Mouse (Mus musculus): ENCODE results near the gene Vps72. TPM values are rescaled to one million over a fixed set of nuclear protein-coding genes. Genes with fewer than 3 reads are reported as not detected.

Gene Vps72
- 109 and 111 TPM in 2 replicates for polyA plus RNA-seq (2014; fragmentation: Nextera tagmentation; extraction: Ambion mirVana)

- H3K27me3 ChIP-seq (replicated peaks; ENCODE audit: control insufficient read depth, insufficient read depth, low read length) = no peaks in the 10 kb centered on the region
- H3K4me3 ChIP-seq (ENCODE audit: low read depth, low read length) = peak within 1 kb of the TSS; percentile 85
- peak within 1 kb of the TSS; percentile 88 for H3K9ac ChIP-seq (ENCODE audit: low read depth, low read length)
- peak within 1 kb of the TSS; percentile 97 for H3K27ac ChIP-seq (ENCODE audit: low read depth, low read length)
- peak; percentile 88 for DNase-seq (ENCODE audit: low spot score)
- under 1% methylated on average over 53 of the region's 54 CpGs for WGBS
- peaks cover 7% of the 10 kb centered on the region; the same call in 1 of the 2 replicates for H3K36me3 ChIP-seq (ENCODE audit: control insufficient read depth, insufficient read depth, low read length)
- ATAC-seq (replicated peaks; ENCODE audit: low FRiP score) = peak; percentile 75
- peak within 1 kb of the TSS; percentile 67 for H3K4me2 ChIP-seq
- H3K4me1 ChIP-seq (replicated peaks; ENCODE audit: control insufficient read depth, insufficient read depth, low read length) = peaks cover 8% of the 10 kb centered on the region
- no peaks in the 10 kb centered on the region for H3K9me3 ChIP-seq (ENCODE audit: control insufficient read depth, low read length)
Observed at GRCm38 (mm10) chr3:95110911-95111726, at the start of gene Vps72. Gene Vps72, plus strand, starts transcription at chr3:95111022.

GRCm38 (mm10) chr3:95063741-95064140 lies 47.1 kb upstream of the Vps72 start:
- 93% methylated on average over 4 of the region's 4 CpGs for WGBS
- H3K27me3 ChIP-seq (replicated peaks; ENCODE audit: control insufficient read depth, insufficient read depth, low read length) = no peaks in the 10 kb centered on the region
- H3K36me3 ChIP-seq (ENCODE audit: control insufficient read depth, insufficient read depth, low read length) = peaks cover 67% of the 10 kb centered on the region

GRCm38 (mm10) chr3:95065553-95065952 lies 45.3 kb upstream of the Vps72 start:
- ATAC-seq (replicated peaks; ENCODE audit: low FRiP score) (no peak), DNase-seq (ENCODE audit: low spot score) (no peak)
- Histone ChIP-seq H3K27me3 (replicated peaks; ENCODE audit: control insufficient read depth, insufficient read depth, low read length) (no peaks in the 10 kb centered on the region), H3K9ac (ENCODE audit: low read depth, low read length) (no peak overlapping the region), H3K4me3 (ENCODE audit: low read depth, low read length) (no peak overlapping the region), H3K36me3 (ENCODE audit: control insufficient read depth, insufficient read depth, low read length) (peaks cover 70% of the 10 kb centered on the region), H3K27ac (ENCODE audit: low read depth, low read length) (no peak overlapping the region), H3K4me1 (replicated peaks; ENCODE audit: control insufficient read depth, insufficient read depth, low read length) (no peaks in the 10 kb centered on the region), H3K4me2 (no peak overlapping the region), H3K9me3 (ENCODE audit: control insufficient read depth, low read length) (no peaks in the 10 kb centered on the region)
- 87% methylated on average over 1 of the region's 1 CpGs for WGBS

More at GRCm38 (mm10) chr3:95063741-95064140, 47.1 kb upstream of the Vps72 start:
- DNase-seq (ENCODE audit: low spot score) (no peak), ATAC-seq (replicated peaks; ENCODE audit: low FRiP score) (no peak)
- Histone ChIP-seq H3K4me3 (ENCODE audit: low read depth, low read length) (no peak overlapping the region), H3K27ac (ENCODE audit: low read depth, low read length) (no peak overlapping the region), H3K9ac (ENCODE audit: low read depth, low read length) (no peak overlapping the region), H3K4me1 (replicated peaks; ENCODE audit: control insufficient read depth, insufficient read depth, low read length) (no peaks in the 10 kb centered on the region), H3K4me2 (no peak overlapping the region), H3K9me3 (ENCODE audit: control insufficient read depth, low read length) (no peaks in the 10 kb centered on the region)

GRCm38 (mm10) chr3:95066095-95066494 lies 44.7 kb upstream of the Vps72 start:
- H3K4me3 ChIP-seq (ENCODE audit: low read depth, low read length) = no peak overlapping the region
- no peak for ATAC-seq (replicated peaks; ENCODE audit: low FRiP score)
- 87% methylated on average over 6 of the region's 6 CpGs for WGBS

GRCm38 (mm10) chr3:95066570-95066969 lies 44.3 kb upstream of the Vps72 start:
- H3K9me3 ChIP-seq (ENCODE audit: control insufficient read depth, low read length) = no peaks in the 10 kb centered on the region
- ATAC-seq (replicated peaks; ENCODE audit: low FRiP score) (no peak), DNase-seq (ENCODE audit: low spot score) (no peak)
- WGBS = 83% methylated on average over 11 of the region's 11 CpGs
- H3K4me1 ChIP-seq (replicated peaks; ENCODE audit: control insufficient read depth, insufficient read depth, low read length) = no peaks in the 10 kb centered on the region
- peaks cover 74% of the 10 kb centered on the region for H3K36me3 ChIP-seq (ENCODE audit: control insufficient read depth, insufficient read depth, low read length)
- H3K4me3 ChIP-seq (ENCODE audit: low read depth, low read length) = no peak overlapping the region
- H3K4me2 ChIP-seq = no peak overlapping the region
- H3K27ac ChIP-seq (ENCODE audit: low read depth, low read length) = no peak overlapping the region
- H3K27me3 ChIP-seq (replicated peaks; ENCODE audit: control insufficient read depth, insufficient read depth, low read length) = no peaks in the 10 kb centered on the region
- no peak overlapping the region for H3K9ac ChIP-seq (ENCODE audit: low read depth, low read length)

More at GRCm38 (mm10) chr3:95066095-95066494, 44.7 kb upstream of the Vps72 start:
- DNase-seq (ENCODE audit: low spot score) = no peak
- no peak overlapping the region for H3K27ac ChIP-seq (ENCODE audit: low read depth, low read length)
- no peak overlapping the region for H3K4me2 ChIP-seq
- no peaks in the 10 kb centered on the region for H3K9me3 ChIP-seq (ENCODE audit: control insufficient read depth, low read length)
- no peak overlapping the region for H3K9ac ChIP-seq (ENCODE audit: low read depth, low read length)
- peaks cover 69% of the 10 kb centered on the region for H3K36me3 ChIP-seq (ENCODE audit: control insufficient read depth, insufficient read depth, low read length)
- no peaks in the 10 kb centered on the region for H3K27me3 ChIP-seq (replicated peaks; ENCODE audit: control insufficient read depth, insufficient read depth, low read length)
- no peaks in the 10 kb centered on the region for H3K4me1 ChIP-seq (replicated peaks; ENCODE audit: control insufficient read depth, insufficient read depth, low read length)

- Histone ChIP-seq H3K27me3 (replicated peaks; ENCODE audit: control insufficient read depth, insufficient read depth, low read length) (no peaks in the 10 kb centered on the region), H3K9me3 (ENCODE audit: control insufficient read depth, low read length) (no peaks in the 10 kb centered on the region), H3K36me3 (ENCODE audit: control insufficient read depth, insufficient read depth, low read length) (peaks cover 53% of the 10 kb centered on the region), H3K4me2 (no peak overlapping the region), H3K4me1 (replicated peaks; ENCODE audit: control insufficient read depth, insufficient read depth, low read length) (no peaks in the 10 kb centered on the region), H3K9ac (ENCODE audit: low read depth, low read length) (no peak overlapping the region), H3K4me3 (ENCODE audit: low read depth, low read length) (no peak overlapping the region), H3K27ac (ENCODE audit: low read depth, low read length) (no peak overlapping the region)
- no peak for DNase-seq (ENCODE audit: low spot score)
- WGBS = 91% methylated on average over 2 of the region's 2 CpGs
- ATAC-seq (replicated peaks; ENCODE audit: low FRiP score) = no peak
Observed at GRCm38 (mm10) chr3:95071606-95072005, 39.2 kb upstream of the Vps72 start.

GRCm38 (mm10) chr3:95088071-95088470 lies 22.8 kb upstream of the Vps72 start:
- Histone ChIP-seq H3K9ac (ENCODE audit: low read depth, low read length) (no peak overlapping the region), H3K36me3 (ENCODE audit: control insufficient read depth, insufficient read depth, low read length) (peaks cover 6% of the 10 kb centered on the region; the same call in 1 of the 2 replicates), H3K9me3 (ENCODE audit: control insufficient read depth, low read length) (no peaks in the 10 kb centered on the region), H3K4me3 (ENCODE audit: low read depth, low read length) (no peak overlapping the region), H3K4me1 (replicated peaks; ENCODE audit: control insufficient read depth, insufficient read depth, low read length) (no peaks in the 10 kb centered on the region), H3K27me3 (replicated peaks; ENCODE audit: control insufficient read depth, insufficient read depth, low read length) (no peaks in the 10 kb centered on the region), H3K27ac (ENCODE audit: low read depth, low read length) (no peak overlapping the region), H3K4me2 (no peak overlapping the region)
- ATAC-seq (replicated peaks; ENCODE audit: low FRiP score) = no peak
- DNase-seq (ENCODE audit: low spot score) = no peak
- WGBS = 97% methylated on average over 1 of the region's 1 CpGs

GRCm38 (mm10) chr3:95100854-95101253 lies 10.0 kb upstream of the Vps72 start:
- Histone ChIP-seq H3K4me3 (ENCODE audit: low read depth, low read length) (no peak overlapping the region), H3K27me3 (replicated peaks; ENCODE audit: control insufficient read depth, insufficient read depth, low read length) (no peaks in the 10 kb centered on the region), H3K36me3 (ENCODE audit: control insufficient read depth, insufficient read depth, low read length) (peaks cover 12% of the 10 kb centered on the region; the same call in 1 of the 2 replicates), H3K27ac (ENCODE audit: low read depth, low read length) (no peak overlapping the region), H3K9ac (ENCODE audit: low read depth, low read length) (no peak overlapping the region), H3K4me1 (replicated peaks; ENCODE audit: control insufficient read depth, insufficient read depth, low read length) (peaks cover 11% of the 10 kb centered on the region), H3K4me2 (no peak overlapping the region), H3K9me3 (ENCODE audit: control insufficient read depth, low read length) (no peaks in the 10 kb centered on the region)
- 23% methylated on average over 2 of the region's 2 CpGs for WGBS
- DNase-seq (ENCODE audit: low spot score) (no peak), ATAC-seq (replicated peaks; ENCODE audit: low FRiP score) (no peak)

- Histone ChIP-seq H3K9me3 (ENCODE audit: control insufficient read depth, low read length) (no peaks in the 10 kb centered on the region), H3K4me3 (ENCODE audit: low read depth, low read length) (peak overlapping the region; percentile 88), H3K27me3 (replicated peaks; ENCODE audit: control insufficient read depth, insufficient read depth, low read length) (no peaks in the 10 kb centered on the region), H3K4me1 (replicated peaks; ENCODE audit: control insufficient read depth, insufficient read depth, low read length) (peaks cover 11% of the 10 kb centered on the region), H3K9ac (ENCODE audit: low read depth, low read length) (peak overlapping the region; percentile 58), H3K36me3 (ENCODE audit: control insufficient read depth, insufficient read depth, low read length) (peaks cover 7% of the 10 kb centered on the region; the same call in 1 of the 2 replicates), H3K27ac (ENCODE audit: low read depth, low read length) (no peak overlapping the region), H3K4me2 (peak overlapping the region; percentile 86)
- DNase-seq (ENCODE audit: low spot score) (no peak), ATAC-seq (replicated peaks; ENCODE audit: low FRiP score) (no peak)
- WGBS = 33% methylated on average over 4 of the region's 4 CpGs
Observed at GRCm38 (mm10) chr3:95105121-95105520, 5.7 kb upstream of the Vps72 start.

Measured in liver, embryonic 11.5 days (tissue).